Mouse (Mus musculus) erythroblast, adult 5-6 weeks (primary cell): Measurements from ENCODE around the gene Gtf2h2. TPM values are rescaled to one million over a fixed set of nuclear protein-coding genes. Genes with fewer than 3 reads are reported as not detected.
"Not testable (repeated sequence)": the region's sequence is repeated elsewhere in the genome, so short reads cannot be mapped to it uniquely, and the experiment has no call there.

Experiments
- ATAC-seq: replicated peaks from 2 replicates; pipeline ENCODE4 v1.8.0; 2016; ENCODE audit warnings: moderate number of reproducible peaks, mild to moderate bottlenecking, moderate TSS enrichment, inconsistent platforms; ENCODE audit not compliant: poor library complexity, low FRiP score, severe bottlenecking
- total RNA-seq, 2 experiments: library from RNA; stranded (forward) in 1 of 2; stranded (reverse) in 1 of 2; fragments of 150-400 nt in 1 of 2; fragments of 200-764, 138-1000 nt in 1 of 2; gene quantifications; 2 replicates each; pipeline versions ENCODE4 v1.2.3 to v1.2.4; 2015 to 2017; ENCODE audit warnings: low replicate concordance in 2 of 2

The Gtf2h2 gene
- total RNA-seq, 2 experiments from 2014 or later: 12.9 to 28.4 TPM

DNA sequence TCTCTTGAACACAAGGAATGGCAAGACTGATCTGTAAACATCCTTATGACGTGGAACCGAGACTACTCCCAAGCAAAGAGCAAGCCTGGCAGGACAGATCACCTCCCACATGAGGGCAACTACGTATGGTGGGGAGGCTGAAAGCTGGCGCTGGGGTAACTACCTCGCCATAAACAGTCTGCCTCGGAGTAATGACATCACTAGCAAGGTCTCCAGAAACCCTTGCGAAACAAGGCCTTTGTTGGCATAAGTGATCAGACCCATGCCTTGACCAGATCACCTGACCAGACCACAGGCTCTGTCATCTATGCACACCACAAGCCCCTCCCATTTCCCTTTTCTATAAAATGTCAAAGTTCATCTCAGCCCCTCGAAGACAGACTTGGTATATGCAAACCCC lies 934 bp upstream of the Gtf2h2 start:
- no peak for ATAC-seq

- no peak for ATAC-seq
These were observed 756 bp downstream of the Gtf2h2 start for GRCm38 (mm10) chr13:100491623-100492022.

GRCm38 (mm10) chr13:100490424-100490823 lies 2.0 kb downstream of the Gtf2h2 start:
- ATAC-seq: no peak

DNA sequence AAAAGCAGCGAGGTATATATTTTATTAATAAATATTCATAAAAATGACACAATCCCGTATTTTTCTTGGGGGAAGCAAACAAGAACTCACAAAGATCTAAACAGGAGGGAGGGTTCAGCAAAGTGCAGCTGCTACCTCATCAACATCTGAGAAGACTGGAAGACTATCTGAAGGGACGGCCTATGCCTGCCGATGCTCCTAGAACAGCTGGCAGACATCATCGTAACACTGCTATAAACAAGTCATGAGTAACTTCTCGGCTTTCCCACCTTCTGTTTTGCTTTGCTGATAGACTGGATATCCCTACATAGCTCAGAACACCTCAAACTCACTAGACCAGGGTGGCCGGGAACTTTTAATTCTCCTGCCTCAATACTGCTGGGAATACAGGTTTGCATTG lies 8.8 kb downstream of the Gtf2h2 start:
- no peak for ATAC-seq

DNA sequence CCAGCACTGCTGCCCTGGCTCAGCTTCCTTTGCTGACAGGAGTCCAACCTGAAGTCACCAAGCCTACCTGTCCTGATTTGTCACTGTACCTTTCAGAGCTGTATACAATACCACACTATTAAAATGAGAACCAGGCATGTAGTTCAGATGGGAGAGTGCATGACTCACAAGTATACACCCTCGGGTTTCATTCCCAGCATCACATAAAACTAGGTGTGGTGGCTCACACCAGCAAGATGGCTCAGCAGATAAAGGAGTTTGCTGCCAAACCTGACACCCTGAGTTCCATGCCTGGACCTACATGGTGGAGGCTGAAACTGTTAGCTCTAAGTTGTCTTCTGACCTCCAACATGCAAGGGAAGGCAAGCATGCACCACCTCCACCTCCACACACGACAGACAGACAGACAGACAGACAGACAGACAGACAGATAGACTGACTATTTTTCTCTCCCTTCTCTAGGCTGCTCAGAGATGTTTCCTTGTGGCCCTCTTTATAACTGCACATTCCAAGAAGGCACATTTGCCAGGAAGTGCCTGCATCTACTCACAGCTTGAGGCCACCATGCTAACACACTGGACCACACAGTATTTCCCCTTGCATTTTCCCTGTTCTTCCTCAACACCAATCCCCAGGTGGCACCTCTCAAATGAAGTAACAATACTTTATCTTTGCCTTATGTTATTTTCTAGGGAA lies 28.7 kb downstream of the Gtf2h2 start:
- ATAC-seq: peak; percentile 93

DNA sequence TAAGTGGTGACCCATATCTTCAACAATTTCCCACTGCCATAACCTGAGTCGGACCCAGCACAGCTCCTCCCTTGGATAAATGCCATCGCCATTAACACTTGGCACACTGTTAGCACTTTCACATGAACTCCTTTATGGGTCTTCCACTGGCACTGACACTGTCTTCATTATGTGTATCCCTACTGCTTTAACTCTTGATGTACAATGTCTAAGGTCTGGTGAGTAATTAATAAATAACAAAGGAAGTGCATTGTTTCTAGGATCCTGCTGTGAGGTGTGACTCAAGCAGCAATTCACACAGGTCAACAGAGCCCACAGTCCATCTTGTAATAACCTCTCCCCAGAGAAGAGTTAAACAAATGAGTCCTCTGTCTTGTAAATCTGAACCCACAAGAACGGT lies 31.0 kb downstream of the Gtf2h2 start:
- no peak for ATAC-seq

DNA sequence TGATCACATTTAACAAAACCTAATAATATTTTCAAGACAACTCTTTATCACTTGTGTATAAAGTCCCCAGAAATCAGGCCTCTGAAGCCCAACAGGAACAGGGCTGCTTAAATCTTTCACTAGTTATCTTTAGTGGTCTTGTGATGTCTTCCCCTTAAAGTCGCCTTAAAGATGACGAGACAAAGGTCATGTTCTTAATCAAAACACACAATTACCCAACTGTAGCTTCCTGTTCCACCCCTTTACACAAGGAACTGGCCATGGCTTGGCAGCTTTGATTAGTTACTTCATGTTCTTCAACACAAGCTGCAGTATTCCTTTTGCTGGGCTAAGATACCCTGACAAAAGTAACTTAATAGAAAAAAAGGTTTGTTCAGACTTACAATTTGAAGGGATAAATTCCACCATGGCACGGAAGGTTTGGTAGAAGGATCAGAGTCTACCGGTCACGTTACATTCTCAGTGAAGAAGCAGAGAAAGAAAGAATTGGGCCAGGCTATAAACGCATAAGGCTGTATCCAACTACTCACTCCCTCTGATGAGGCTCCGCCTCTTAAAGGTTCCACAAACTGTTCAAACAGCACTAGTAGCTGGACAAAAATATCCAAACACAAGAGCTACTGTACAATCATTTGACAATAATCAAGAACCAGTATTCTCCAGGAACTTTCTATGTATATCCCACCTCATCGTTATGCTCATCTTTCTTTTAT lies 39.8 kb downstream of the Gtf2h2 start, which contains the start of gene Naip1:
Naip1 (minus strand) TSS at position 455 of the 713 bp plus-strand sequence.
- ATAC-seq: not testable (repeated sequence)

GRCm38 (mm10) chr13:100449495-100449894 lies 42.9 kb downstream of the Gtf2h2 start:
- ATAC-seq: no peak

DNA sequence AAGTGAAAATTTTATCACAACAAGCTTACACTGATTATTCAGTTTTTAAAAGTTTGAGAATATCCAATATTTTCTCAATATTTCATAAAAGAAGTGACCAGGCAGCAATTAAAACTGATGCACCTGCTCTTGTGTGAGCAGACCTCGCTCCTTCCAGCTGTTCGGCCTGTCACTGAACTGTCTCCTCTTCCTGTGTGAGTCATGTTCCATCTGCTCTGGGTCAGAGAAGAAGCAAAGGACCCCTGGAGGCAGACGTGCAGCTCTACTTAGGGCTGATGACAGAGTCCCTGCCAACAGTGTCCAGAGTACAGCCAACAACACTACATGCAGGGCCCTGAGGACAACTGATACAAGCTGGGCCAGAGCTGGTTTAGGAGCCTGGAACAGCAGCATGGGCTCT lies 52.3 kb downstream of the Gtf2h2 start:
- no peak for ATAC-seq

- no peak for ATAC-seq
These were observed 53.7 kb downstream of the Gtf2h2 start for GRCm38 (mm10) chr13:100438701-100439100.

GRCm38 (mm10) chr13:100437322-100437825 lies 55.0 kb downstream of the Gtf2h2 start:
- no peak for ATAC-seq

- not testable (repeated sequence) for ATAC-seq
These were observed 55.7 kb downstream of the Gtf2h2 start for GRCm38 (mm10) chr13:100436556-100437163.

DNA sequence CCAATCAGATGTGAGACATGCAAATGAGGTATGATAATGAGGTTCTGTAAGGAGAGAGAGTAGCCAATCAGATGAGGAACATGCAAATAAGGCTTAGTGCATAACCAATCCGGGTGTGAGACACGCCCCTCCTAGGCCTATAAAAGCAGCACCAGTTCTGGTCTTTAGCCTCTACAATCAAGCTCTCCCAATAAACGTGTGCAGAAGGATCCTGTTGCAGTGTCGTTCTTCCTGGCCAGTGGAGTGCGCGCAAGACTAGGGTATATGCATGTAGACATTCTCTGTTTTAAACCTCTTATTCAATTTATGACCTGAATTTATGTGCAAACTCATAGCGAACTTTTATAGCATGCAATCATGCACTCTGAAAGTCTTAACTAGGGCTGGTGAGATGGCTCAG lies 72.4 kb downstream of the Gtf2h2 start:
- ATAC-seq: not testable (repeated sequence)

DNA sequence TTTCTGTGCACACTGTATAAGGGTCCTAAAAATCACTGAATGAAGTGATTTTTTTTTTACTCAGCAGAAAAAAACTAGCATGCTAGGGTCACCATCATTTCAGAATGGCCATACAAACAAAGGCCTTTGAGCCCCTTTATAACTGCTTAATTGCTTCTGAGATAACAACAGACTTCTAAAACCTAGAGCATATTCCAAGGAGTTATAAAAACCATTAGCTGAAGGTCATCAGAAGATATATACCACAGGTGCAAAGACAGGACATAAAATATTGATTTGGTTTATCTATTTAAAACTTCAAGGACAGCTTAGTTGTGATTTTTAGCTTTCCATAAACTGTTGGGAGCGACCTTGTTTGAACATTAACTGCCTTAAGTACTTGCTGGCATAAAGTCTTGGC lies 78.0 kb downstream of the Gtf2h2 start:
- no peak for ATAC-seq

Other genes starting within 250 kb of the Gtf2h2 start
- gene Naip5, start 246.3 kb downstream of the Gtf2h2 start, total RNA-seq (2015; ENCODE audit: low replicate concordance): 1.7 and 8.3 TPM in 2 replicates
- 5.2 and 6.2 TPM in 2 replicates for gene Naip5, start 246.3 kb downstream of the Gtf2h2 start, total RNA-seq (2017; ENCODE audit: low replicate concordance)
- 4.8 and 8.8 TPM in 2 replicates for gene Naip6, start 174.9 kb downstream of the Gtf2h2 start, total RNA-seq (2015; ENCODE audit: low replicate concordance)
- 2.5 and 4.3 TPM in 2 replicates for gene Naip6, start 174.9 kb downstream of the Gtf2h2 start, total RNA-seq (2017; ENCODE audit: low replicate concordance)
- not detected in 2 replicates for gene Naip1, start 39.7 kb downstream of the Gtf2h2 start, total RNA-seq (2015; ENCODE audit: low replicate concordance)
- 0.14 and 0.51 TPM in 2 replicates for gene Naip1, start 39.7 kb downstream of the Gtf2h2 start, total RNA-seq (2017; ENCODE audit: low replicate concordance)
- gene Ocln, start 60.1 kb upstream of the Gtf2h2 start, total RNA-seq (2015; ENCODE audit: low replicate concordance): not detected in 2 replicates
- 1.4 TPM in 1 of 2 replicates, not detected in the other for gene Ocln, start 60.1 kb upstream of the Gtf2h2 start, total RNA-seq (2017; ENCODE audit: low replicate concordance)
- gene Marveld2, start 124.4 kb upstream of the Gtf2h2 start, total RNA-seq (2015; ENCODE audit: low replicate concordance): 0.63 TPM in 1 of 2 replicates, not detected in the other
- 0.26 TPM in 1 of 2 replicates, not detected in the other for gene Marveld2, start 124.4 kb upstream of the Gtf2h2 start, total RNA-seq (2017; ENCODE audit: low replicate concordance)
- 84.9 and 114 TPM in 2 replicates for gene Ak6, start 158.4 kb upstream of the Gtf2h2 start, total RNA-seq (2015; ENCODE audit: low replicate concordance)
- gene Ak6, start 158.4 kb upstream of the Gtf2h2 start, total RNA-seq (2017; ENCODE audit: low replicate concordance): 38.1 and 53.0 TPM in 2 replicates
- 10.7 and 19.2 TPM in 2 replicates for gene Rad17, start 158.5 kb upstream of the Gtf2h2 start, total RNA-seq (2015; ENCODE audit: low replicate concordance)
- 14.7 and 20.5 TPM in 2 replicates for gene Rad17, start 158.5 kb upstream of the Gtf2h2 start, total RNA-seq (2017; ENCODE audit: low replicate concordance)
- gene Taf9, start 159.0 kb upstream of the Gtf2h2 start, total RNA-seq (2015; ENCODE audit: low replicate concordance): 3.3 and 15.0 TPM in 2 replicates
- gene Taf9, start 159.0 kb upstream of the Gtf2h2 start, total RNA-seq (2017; ENCODE audit: low replicate concordance): 2.2 and 16.3 TPM in 2 replicates
- gene Ccdc125, start 177.1 kb upstream of the Gtf2h2 start, total RNA-seq (2015; ENCODE audit: low replicate concordance): 8.8 and 13.2 TPM in 2 replicates
- gene Ccdc125, start 177.1 kb upstream of the Gtf2h2 start, total RNA-seq (2017; ENCODE audit: low replicate concordance): 17.0 and 18.6 TPM in 2 replicates
- 5.0 and 16.1 TPM in 2 replicates for gene Cdk7, start 238.4 kb upstream of the Gtf2h2 start, total RNA-seq (2015; ENCODE audit: low replicate concordance)
- gene Cdk7, start 238.4 kb upstream of the Gtf2h2 start, total RNA-seq (2017; ENCODE audit: low replicate concordance): 12.5 and 13.5 TPM in 2 replicates